Mouse (Mus musculus): Measurements from ENCODE around the gene Snrnp25.

DNA sequence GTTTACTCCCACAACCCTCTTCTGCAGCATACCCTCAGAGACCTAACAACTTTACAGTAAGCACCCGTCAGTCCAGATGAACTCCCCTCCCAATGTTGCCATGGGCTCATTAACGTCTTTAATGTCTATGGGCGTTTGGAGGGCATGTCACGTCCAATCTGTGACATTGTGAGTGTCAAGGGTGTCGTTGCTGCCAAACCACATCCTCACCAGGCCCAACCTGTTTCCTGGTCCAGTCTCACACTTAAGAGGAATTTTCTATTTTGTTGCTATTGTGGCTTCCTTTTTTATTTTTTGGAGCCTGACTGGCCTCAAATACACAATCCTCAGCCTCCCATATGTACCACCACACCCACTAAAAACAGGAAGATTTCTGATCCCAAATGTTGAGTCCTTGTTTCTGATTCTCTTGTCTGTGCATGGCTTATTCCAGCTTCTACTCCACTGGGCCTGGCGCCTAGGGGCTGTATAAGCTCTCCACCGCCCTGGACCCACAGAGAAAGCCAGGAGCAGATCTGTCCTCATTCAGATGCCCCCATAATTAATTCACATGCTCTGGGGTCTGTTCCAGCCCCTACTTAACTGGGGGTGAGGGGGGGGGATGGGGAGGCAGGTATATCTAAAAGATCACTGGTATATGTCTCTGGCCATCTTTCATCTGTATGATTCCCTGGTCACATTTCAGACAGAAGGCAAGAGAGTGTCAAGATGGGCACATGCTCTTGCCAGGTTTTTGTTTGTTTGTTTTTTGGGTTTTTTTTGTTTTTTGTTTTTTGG, 48.2 kb upstream of the Snrnp25 start:
- TF ChIP-seq CTCF (IDR thresholded peaks at IDR 0.05; ENCODE audit: low read depth) (no peak), EP300 (optimal IDR thresholded peaks at IDR 0.05) (no peak)
